Mouse (Mus musculus) urinary bladder, postnatal 25 days (tissue): ENCODE data around the gene Pde1a.

Source experiments
- DNase-seq: peaks from one replicate; pipeline ENCODE4 v3.0.0; 2022; ENCODE audit warnings: low spot score

The Pde1a gene

GRCm38 (mm10) chr2:80128861-80129698, at the start of gene Pde1a:
Gene Pde1a (minus strand): TSS chr2:80129458.
- DNase-seq, result no peak

GRCm38 (mm10) chr2:80178608-80179280, 49.5 kb upstream of the Pde1a start:
- DNase-seq, result no peak

- no peak for DNase-seq
Observed at GRCm38 (mm10) chr2:80178154-80178553, 48.9 kb upstream of the Pde1a start.

GRCm38 (mm10) chr2:80168103-80168502, 38.8 kb upstream of the Pde1a start:
- DNase-seq, result no peak

- no peak for DNase-seq
Observed at GRCm38 (mm10) chr2:80158784-80159183, 29.5 kb upstream of the Pde1a start.

- no peak for DNase-seq
Observed at GRCm38 (mm10) chr2:80158196-80158595, 28.9 kb upstream of the Pde1a start.

GRCm38 (mm10) chr2:80150019-80150418, 20.8 kb upstream of the Pde1a start:
- DNase-seq, result no peak

GRCm38 (mm10) chr2:80149332-80149731, 20.1 kb upstream of the Pde1a start:
- DNase-seq, result no peak

GRCm38 (mm10) chr2:80135076-80135475, 5.8 kb upstream of the Pde1a start:
- no peak for DNase-seq

GRCm38 (mm10) chr2:80132677-80133076, 3.4 kb upstream of the Pde1a start:
- no peak for DNase-seq

- DNase-seq, result no peak
Observed at GRCm38 (mm10) chr2:80126663-80127062, 2.6 kb downstream of the Pde1a start.

GRCm38 (mm10) chr2:80086891-80087290, 42.4 kb downstream of the Pde1a start:
- DNase-seq, result no peak

GRCm38 (mm10) chr2:80080090-80080821, 49.0 kb downstream of the Pde1a start:
- no peak for DNase-seq

GRCm38 (mm10) chr2:80079618-80080017, 49.6 kb downstream of the Pde1a start:
- DNase-seq, result no peak

GRCm38 (mm10) chr2:80076323-80076722, 52.9 kb downstream of the Pde1a start:
- DNase-seq, result no peak

GRCm38 (mm10) chr2:80074531-80074930, 54.7 kb downstream of the Pde1a start:
- no peak for DNase-seq

- no peak for DNase-seq
Observed at GRCm38 (mm10) chr2:80074046-80074445, 55.2 kb downstream of the Pde1a start.

GRCm38 (mm10) chr2:80073426-80073825, 55.8 kb downstream of the Pde1a start:
- no peak for DNase-seq

- no peak for DNase-seq
Observed at GRCm38 (mm10) chr2:80069745-80070144, 59.5 kb downstream of the Pde1a start.

GRCm38 (mm10) chr2:80066449-80066848, 62.8 kb downstream of the Pde1a start:
- no peak for DNase-seq

- no peak for DNase-seq
Observed at GRCm38 (mm10) chr2:80056062-80056461, 73.2 kb downstream of the Pde1a start.

GRCm38 (mm10) chr2:80054042-80054441, 75.2 kb downstream of the Pde1a start:
- no peak for DNase-seq
